In genomic region chr1:153071995-153072394, GRCm38 (mm10) we compare ENCODE assay signal across 12 mouse cellular contexts.
DNase-seq lines count a peak whose midpoint lies in the region; ATAC-seq and TF ChIP-seq lines count a peak whose summit lies in the region.
"Had no signal": no experiment of that assay in that cellular context is flagged by ENCODE, and none has a peak within 500 bp of the region (broad histone marks: within the 10 kb centered on the region; RNA-seq: fewer than 3 reads in every experiment).

No protein-coding gene starts in this region.

- no peak overlapping the region for H3K9ac ChIP-seq in kidney, embryonic 15.5 days
- peak overlapping the region; percentile 26 for H3K9ac ChIP-seq in ES-Bruce4 (ENCODE audit: low read depth, poor library complexity, severe bottlenecking)
- no peak overlapping the region for H3K9ac ChIP-seq in intestine, postnatal 0 days (ENCODE audit: low read depth, low read length)
- H3K9ac ChIP-seq: hindbrain, embryonic 15.5 days had no signal

- H3K27me3 ChIP-seq in kidney, embryonic 15.5 days, result peaks cover 40% of the 10 kb centered on the region
- H3K27me3 ChIP-seq in ES-Bruce4 (ENCODE audit: control insufficient read depth, insufficient read depth, low read length, poor library complexity, severe bottlenecking), result no peaks in the 10 kb centered on the region
- no peaks in the 10 kb centered on the region for H3K27me3 ChIP-seq in intestine, postnatal 0 days (replicated peaks; ENCODE audit: control insufficient read depth, insufficient read depth, low read length)

- no peak for TF ChIP-seq EP300 in ES-Bruce4 (IDR thresholded peaks at IDR 0.05; ENCODE audit: insufficient read depth, low read depth, low read length)

- intact Hi-C loops in heart, postnatal 25 days (cut with DNase I), result no loop called here

- ATAC-seq in kidney, embryonic 15.5 days (replicated peaks; ENCODE audit: low FRiP score), result no peak
- ATAC-seq in intestine, postnatal 0 days, result no peak

- no peak overlapping the region for H3K27ac ChIP-seq in kidney, embryonic 15.5 days
- H3K27ac ChIP-seq in ES-Bruce4 (ENCODE audit: insufficient read depth, low read length), result peak overlapping the region; percentile 3; the same call in 1 of the 2 replicates
- no peak overlapping the region for H3K27ac ChIP-seq in intestine, postnatal 0 days (ENCODE audit: low read depth, low read length)
- H3K27ac ChIP-seq: hindbrain, embryonic 15.5 days; macrophage had no signal

- 51% methylated on average over 12 of the region's 12 CpGs for WGBS in kidney, embryonic 15.5 days
- 56% methylated on average over 12 of the region's 12 CpGs for WGBS in intestine, postnatal 0 days

- no peak for TF ChIP-seq POLR2A in ES-Bruce4 (IDR thresholded peaks at IDR 0.05; ENCODE audit: insufficient read depth, low read length)

- H3K9me3 ChIP-seq in kidney, embryonic 15.5 days (replicated peaks), result no peaks in the 10 kb centered on the region
- H3K9me3 ChIP-seq in ES-Bruce4 (replicated peaks; ENCODE audit: control insufficient read depth, insufficient read depth, low read length, poor library complexity, severe bottlenecking), result no peaks in the 10 kb centered on the region
- no peaks in the 10 kb centered on the region for H3K9me3 ChIP-seq in intestine, postnatal 0 days (ENCODE audit: control insufficient read depth)
- H3K9me3 ChIP-seq: hindbrain, embryonic 15.5 days had no signal

- peak overlapping the region; percentile 38 for H3K4me2 ChIP-seq in kidney, embryonic 15.5 days
- 0 out of 2 replicates have a peak overlapping the region, but pooled peaks have one; percentile 10 for H3K4me2 ChIP-seq in intestine, postnatal 0 days (replicated peaks; ENCODE audit: low read depth)
- H3K4me2 ChIP-seq: hindbrain, embryonic 15.5 days had no signal

- H3K4me3 ChIP-seq in kidney, embryonic 15.5 days (replicated peaks), result no peak overlapping the region
- H3K4me3 ChIP-seq in ES-Bruce4 (ENCODE audit: low read depth, low read length), result peak overlapping the region; percentile 19
- H3K4me3 ChIP-seq in intestine, postnatal 0 days (ENCODE audit: low read depth, low read length), result no peak overlapping the region
- H3K4me3 ChIP-seq: hindbrain, embryonic 15.5 days had no signal

- H3K4me1 ChIP-seq in kidney, embryonic 15.5 days, result peaks cover 15% of the 10 kb centered on the region; the same call in 1 of the 2 replicates
- H3K4me1 ChIP-seq in ES-Bruce4 (ENCODE audit: control insufficient read depth, insufficient read depth, low read length), result peaks cover 7% of the 10 kb centered on the region
- no peaks in the 10 kb centered on the region for H3K4me1 ChIP-seq in intestine, postnatal 0 days (replicated peaks; ENCODE audit: control insufficient read depth, insufficient read depth, low read length)

- no peaks in the 10 kb centered on the region for H3K36me3 ChIP-seq in kidney, embryonic 15.5 days
- no peaks in the 10 kb centered on the region for H3K36me3 ChIP-seq in ES-Bruce4 (ENCODE audit: control insufficient read depth, insufficient read depth, low read length, poor library complexity, severe bottlenecking)
- H3K36me3 ChIP-seq in intestine, postnatal 0 days (ENCODE audit: control insufficient read depth, insufficient read depth), result no peaks in the 10 kb centered on the region

- TF ChIP-seq CTCF in ES-Bruce4 (IDR thresholded peaks at IDR 0.05; ENCODE audit: low read depth, low read length), result no peak
- no peak for TF ChIP-seq CTCF in intestine, postnatal 0 days (IDR thresholded peaks at IDR 0.05; ENCODE audit: low read depth)

- peak; percentile 54 for DNase-seq in heart, adult 11 months
- DNase-seq in heart, postnatal 25 days (ENCODE audit: low spot score), result no peak
- DNase-seq in kidney, postnatal 14 days, result no peak
- DNase-seq in cerebellum, adult 18-20 months, result no peak
- no peak for DNase-seq in natural killer cell, adult 2 months (ENCODE audit: low spot score in 2 of 2)
- DNase-seq: cerebellum, postnatal 10 days; right cerebral cortex, postnatal 14 days had no signal
